Mouse (Mus musculus): ENCODE measurements around the gene Ikbke. TPM values are rescaled to one million over a fixed set of nuclear protein-coding genes. Genes with fewer than 3 reads are reported as not detected.

Gene Ikbke
- total RNA-seq, 2 experiments from 2014 or later = 1.4 to 2.7 TPM

DNA sequence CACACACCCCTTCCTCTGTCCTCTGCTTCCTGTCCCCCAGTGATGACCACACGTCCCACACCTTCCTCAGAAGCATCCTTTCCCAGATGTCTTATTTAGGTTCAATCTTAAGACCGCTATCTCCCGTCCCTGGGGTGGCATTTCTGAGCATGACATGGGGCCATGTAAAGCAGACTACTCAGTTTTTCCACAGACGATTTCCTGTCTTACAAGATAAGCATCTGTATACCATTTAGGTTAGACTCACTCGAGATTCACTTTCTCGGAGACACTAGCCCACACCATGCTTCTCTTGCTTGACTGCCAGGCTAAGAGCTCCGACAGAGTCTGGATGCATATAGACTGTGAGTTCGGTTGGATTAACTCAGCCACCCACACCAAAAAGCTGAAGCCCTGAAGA lies 74.9 kb downstream of the Ikbke start:
- intact Hi-C loops (cut with DNase I) = no loop called here
- no peak for TF ChIP-seq CTCF (IDR thresholded peaks at IDR 0.05)
- no peak for DNase-seq (ENCODE audit: extremely low spot score in 1 of 2, low spot score in 2 of 2)
- no peak overlapping the region for H3K4me3 ChIP-seq
- no peak overlapping the region for H3K27ac ChIP-seq

Other genes starting within 250 kb of the Ikbke start
- gene Mapkapk2, start 181.8 kb downstream of the Ikbke start, total RNA-seq (2021) = 10 to 100 TPM; 31.0 to 32.8 TPM
- gene Dyrk3, start 141.3 kb downstream of the Ikbke start, total RNA-seq (2021) = 10 to 100 TPM; 15.6 to 16.6 TPM
- gene Eif2d, start 126.4 kb downstream of the Ikbke start, total RNA-seq (2021) = 10 to 100 TPM; 38.2 to 42.1 TPM
- gene Rassf5, start 34.3 kb downstream of the Ikbke start, total RNA-seq (2021) = 10 to 100 TPM; 27.2 to 32.1 TPM
- 10 to 100 TPM; 86.4 to 89.3 TPM for gene Srgap2, start 247.7 kb upstream of the Ikbke start, total RNA-seq (2021)
- 1 to 10 TPM in 1 of 2 experiments, under 1 TPM in 1; 0.96 to 1.3 TPM for gene Fam72a, start 248.3 kb upstream of the Ikbke start, total RNA-seq (2021)

All from left cerebral cortex, adult 2 months (tissue).